Mouse (Mus musculus) urinary bladder, postnatal 14 days (tissue): Measurements from ENCODE around the gene Maats1.
"Not testable (repeated sequence)": the region's sequence is repeated elsewhere in the genome, so short reads cannot be mapped to it uniquely, and the experiment has no call there.

ENCODE experiments used
- DNase-seq: peaks from one replicate; pipeline ENCODE4 v3.0.0; 2021; ENCODE audit warnings: low spot score

Maats1 gene

DNA sequence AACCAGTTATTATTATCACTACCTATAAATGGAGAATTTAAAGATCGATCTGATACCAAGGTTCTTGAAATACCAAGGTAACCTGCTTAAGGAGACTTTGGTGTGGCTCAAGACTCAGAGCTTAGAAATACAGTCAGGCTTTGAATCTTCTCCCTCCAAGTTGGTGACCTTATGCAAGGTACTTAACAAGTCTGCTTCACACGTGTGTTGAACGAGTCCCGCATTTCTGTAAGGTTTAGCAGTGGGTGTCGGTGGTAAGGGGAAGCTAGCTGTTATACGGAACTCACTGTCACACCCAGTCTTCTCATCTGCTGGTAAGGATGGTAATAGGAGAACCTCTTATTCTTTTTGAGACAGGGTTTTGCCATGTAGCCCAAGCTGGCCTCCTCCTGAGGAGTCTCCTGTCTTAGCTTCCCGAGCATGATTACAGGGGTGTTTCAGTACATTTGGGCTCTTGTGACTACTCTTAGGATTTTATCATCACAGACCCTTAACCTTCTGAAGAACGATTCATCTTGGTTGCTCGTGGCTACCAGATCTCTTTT is 6.3 kb upstream of the Maats1 start:
- no peak for DNase-seq

DNA sequence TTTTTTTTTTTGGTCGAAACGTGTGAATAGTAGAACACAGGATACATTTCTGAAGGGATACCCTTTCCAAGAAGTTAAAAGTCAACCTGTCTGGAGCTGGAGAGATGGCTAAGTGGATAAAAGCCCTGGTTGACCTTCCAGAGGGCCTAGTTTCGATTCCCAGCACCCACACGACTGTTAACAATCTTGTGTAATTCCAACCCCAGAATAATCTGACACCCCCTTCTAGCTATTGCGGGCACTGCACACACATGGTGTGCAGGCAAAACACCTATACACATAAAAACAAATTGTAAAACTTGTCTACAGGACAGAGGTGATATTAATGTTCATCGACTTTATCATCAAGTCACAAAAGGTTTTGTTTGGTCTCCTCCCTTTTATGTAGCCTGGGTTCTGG is 5.6 kb upstream of the Maats1 start:
- no peak for DNase-seq

DNA sequence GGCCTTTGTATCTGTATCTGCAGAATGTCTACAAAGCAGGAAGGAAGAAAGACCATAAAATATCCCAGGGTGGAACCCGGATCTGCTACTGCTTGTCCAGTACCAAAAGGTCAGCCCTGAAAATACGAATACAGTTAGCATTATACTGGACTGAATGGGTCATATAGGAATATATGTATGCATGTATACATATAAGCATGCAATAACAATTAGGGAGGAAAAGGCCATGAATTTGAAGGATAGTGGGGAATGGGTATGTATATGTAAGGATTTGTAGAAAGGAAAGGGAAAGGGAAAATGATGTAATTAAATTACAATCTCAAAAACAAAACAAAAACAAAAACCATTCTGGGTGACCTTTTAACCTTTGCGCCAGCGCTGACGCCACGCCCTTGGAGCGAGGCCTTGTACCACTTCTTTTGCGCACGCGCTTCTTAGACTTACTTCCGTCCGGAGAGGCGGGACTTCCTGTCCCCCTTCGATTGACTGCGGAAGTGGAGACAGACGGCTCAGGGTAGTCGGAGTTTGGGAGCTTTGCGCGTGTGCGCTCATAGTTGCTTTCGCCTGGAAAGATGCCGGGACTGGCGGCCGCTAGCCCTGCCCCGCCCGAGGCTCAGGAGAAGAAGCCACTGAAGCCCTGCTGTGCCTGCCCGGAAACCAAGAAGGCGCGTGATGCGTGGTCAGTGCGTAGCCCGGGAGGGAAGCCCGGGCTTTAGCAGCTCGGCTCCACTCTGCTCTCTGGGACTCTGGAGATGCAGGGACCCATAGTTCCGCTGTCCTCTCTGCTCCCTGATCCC is 4.8 kb upstream of the Maats1 start, which contains the start of the genes Cox17 and Gm21987:
Cox17 (plus strand) TSS at position 463 of the 797 bp plus-strand sequence.
Gm21987 (plus strand) TSS at position 512 of the 797 bp plus-strand sequence.
- peak; percentile 93 for DNase-seq

DNA sequence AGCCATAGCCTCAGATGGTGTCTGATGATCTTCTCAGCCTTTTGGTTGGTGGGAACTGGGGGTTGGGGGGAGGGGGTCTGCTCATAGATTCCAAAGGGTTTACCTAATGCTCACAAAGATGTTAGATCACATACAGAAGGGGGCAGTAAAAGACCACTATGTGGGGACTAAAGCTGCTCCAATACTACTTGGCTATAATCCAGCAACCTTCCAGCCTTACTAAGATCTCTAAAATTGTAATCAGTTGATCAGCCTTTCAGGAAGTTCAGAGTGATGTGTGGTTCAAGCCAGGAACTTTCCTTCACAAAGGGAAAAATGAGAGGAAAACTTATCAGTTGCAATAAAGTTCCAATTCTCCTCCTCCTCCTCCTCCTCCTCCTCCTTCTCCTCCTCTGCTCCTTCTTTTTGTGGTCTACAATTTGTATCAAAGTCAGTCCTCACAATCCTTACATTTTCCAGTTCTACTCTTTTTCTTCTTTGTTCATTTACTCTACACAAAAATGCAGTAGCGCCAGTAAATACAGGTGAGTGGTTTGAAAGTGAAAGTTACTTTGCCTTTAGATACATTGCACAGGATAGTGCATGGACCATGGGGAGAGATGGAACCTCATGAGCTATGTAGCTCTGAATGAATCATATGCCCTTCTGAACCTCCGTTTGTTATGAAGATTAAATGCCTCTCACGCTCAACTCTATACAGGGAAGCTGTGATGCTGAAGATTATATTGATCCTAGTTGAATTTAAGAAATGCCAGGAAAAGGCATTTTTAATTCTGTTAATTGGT is 3.2 kb upstream of the Maats1 start:
- no peak for DNase-seq

DNA sequence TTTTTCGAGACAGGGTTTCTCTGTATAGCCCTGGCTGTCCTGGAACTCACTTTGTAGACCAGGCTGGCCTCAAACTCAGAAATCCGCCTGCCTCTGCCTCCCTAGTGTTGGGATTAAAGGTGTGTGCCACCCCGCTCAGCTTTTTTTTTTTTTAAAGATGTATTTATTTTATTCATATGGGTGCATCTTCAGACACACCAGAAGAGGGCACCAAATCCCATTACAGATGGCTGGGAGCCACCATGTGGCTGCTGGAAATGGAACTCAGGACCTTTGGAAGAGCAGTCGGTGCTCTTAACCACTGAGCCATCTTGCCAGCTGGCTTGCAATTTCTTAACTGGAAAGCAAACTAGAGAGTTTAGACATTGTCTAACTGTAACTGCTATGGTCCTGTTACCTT is 3.9 kb downstream of the Maats1 start:
- not testable (repeated sequence) for DNase-seq

DNA sequence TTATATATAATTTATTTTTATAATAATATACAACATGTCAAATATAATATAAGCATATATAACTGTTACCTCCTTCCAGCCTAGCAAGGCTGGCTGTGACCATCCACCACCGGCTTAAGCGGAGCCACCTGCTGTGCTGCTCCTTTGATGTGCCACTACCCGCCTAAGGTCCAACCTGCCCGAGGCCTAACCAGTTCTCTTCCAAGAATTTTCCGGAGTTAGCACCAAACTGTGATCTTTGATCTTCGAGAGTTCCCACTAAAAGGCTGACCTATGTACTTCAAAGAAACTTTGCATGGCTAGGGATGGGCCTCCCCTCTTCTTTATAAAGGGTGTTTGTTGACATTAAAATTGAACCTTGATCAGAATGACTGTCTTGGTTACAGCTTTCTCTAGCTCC is 7.5 kb downstream of the Maats1 start:
- no peak for DNase-seq

GRCm38 (mm10) chr16:38329340-38329739 is 12.6 kb downstream of the Maats1 start:
- DNase-seq, result no peak

DNA sequence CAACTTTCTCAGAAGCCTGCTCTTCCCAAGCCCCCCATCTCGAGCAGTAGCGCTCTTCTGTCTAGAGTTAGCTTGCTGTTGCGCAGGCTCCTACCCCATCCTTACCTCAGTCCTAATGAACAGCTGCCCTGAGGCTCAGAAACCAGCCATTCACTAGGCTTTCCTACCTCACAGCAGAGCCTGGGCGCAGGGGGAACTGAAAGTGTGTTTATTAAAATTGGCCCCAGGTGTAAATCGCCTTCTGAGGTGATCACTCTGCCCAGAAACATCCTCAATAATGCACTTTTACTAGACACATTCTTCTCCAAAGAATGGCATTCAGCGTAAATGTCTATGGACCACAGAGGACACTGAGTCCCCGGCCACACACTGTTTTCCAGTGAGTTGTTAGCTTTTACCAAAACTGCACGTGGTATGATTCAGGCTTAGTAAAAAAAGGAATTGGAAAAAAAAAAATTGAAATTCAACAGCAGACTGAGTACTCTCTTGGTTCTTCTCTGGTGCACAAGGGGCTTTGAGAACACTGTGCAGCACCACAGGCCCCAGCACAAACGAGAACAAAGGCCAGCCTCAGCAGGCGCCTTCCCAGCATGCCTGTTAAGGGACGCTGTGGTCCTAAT is 15.1 kb downstream of the Maats1 start:
- no peak for DNase-seq

DNA sequence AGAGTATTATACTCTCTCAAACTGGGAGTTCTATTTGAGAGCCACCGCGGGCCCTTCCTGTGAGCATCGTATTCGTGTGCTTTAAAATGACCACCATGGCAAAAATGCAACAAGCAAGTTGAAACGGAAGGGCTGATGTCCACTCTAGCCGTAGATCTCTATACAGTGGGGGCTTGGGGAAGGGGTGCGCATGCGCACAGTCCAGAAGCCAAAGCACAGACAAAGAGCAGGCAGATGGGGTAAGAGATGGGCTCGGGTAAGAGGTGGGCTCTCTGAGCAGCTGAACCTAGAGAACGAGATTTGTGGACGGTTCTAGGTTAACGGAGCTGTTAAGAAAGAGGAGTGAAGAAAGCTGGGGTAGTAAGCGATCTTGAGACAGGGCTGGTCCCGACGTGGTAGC is 17.6 kb downstream of the Maats1 start:
- no peak for DNase-seq

DNA sequence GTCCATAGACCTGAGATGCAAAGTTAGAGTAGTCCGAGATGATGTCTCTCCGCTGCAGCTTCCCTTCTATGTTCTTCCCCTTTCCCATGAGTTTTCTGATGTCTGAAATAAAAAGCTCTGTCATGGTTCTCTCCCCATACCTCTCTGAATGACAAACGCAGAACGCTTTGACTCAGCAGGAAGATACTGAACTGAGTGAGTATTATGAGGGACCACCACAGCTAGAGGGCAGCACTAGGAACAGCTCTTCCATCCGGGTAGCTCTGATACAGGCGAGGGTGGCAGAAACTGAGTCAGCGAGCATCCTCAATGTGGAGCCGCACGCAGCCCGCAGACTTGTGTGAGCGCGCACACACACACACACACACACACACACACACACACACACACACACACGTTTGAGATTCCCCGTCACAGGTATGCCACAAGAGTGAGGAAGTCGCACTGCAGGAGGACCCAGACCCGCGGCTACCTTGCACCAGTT is 20.4 kb downstream of the Maats1 start:
- DNase-seq, result peak; percentile 32

- DNase-seq, result no peak
Measured at GRCm38 (mm10) chr16:38319087-38319486, 22.9 kb downstream of the Maats1 start.

DNA sequence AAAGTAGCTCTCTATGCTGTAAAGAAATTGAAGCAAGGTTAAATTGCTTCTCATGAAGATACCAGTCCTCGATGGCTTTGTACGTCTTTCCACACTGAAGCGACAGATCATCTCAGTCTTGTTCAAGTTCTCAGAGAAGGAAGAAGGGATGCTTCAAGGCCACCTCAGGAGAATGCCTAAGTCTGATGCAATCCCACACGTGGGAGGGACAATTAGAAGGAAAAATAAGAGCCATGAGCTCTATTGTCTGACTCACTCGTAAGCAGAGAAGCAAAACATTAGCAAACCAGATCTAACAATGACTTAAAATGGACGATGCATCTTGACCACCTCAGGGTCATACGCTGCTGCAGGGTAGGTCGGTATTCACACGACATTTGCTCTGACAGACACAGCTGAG is 23.5 kb downstream of the Maats1 start:
- DNase-seq, result no peak

DNA sequence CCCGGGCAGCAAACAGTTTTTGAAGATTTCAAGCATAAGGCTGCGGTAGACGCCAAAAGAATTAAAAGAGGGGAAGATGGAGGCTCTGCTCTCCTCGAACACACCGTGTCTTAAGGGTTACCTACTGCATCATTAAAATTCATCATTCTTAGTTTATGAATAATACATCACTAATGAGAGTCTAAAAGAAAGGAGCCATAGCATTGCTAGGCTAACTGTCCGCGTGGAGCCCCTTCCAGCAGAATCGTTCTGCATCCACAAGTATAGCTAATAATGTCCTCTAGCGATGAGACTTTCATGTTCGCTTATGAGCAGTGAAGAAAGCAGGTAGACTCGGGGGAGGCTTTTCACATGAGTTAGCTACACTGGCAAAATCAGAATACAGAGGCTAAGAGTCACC is 33.7 kb downstream of the Maats1 start:
- DNase-seq, result no peak

DNA sequence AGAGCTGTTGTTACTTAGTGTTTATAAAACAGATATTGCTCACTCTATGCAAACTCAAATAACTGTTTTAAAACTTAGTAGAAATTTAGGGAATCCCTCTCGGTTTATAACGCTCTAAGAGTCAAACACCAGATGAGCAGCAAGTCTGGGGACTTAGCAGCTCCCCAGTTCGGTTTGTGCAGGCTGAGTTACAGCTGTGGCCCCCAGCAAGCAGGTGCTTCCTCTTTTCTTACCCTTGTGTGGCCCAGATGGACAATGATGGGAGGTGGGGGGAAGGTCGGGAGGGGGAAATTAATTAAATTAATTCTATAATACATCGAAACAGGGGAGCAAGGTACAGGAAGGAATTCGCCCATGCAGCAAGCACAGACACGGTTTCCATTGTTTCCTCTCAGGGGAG is 34.3 kb downstream of the Maats1 start:
- DNase-seq, result no peak

GRCm38 (mm10) chr16:38307221-38307605 is 34.7 kb downstream of the Maats1 start:
- DNase-seq, result no peak

DNA sequence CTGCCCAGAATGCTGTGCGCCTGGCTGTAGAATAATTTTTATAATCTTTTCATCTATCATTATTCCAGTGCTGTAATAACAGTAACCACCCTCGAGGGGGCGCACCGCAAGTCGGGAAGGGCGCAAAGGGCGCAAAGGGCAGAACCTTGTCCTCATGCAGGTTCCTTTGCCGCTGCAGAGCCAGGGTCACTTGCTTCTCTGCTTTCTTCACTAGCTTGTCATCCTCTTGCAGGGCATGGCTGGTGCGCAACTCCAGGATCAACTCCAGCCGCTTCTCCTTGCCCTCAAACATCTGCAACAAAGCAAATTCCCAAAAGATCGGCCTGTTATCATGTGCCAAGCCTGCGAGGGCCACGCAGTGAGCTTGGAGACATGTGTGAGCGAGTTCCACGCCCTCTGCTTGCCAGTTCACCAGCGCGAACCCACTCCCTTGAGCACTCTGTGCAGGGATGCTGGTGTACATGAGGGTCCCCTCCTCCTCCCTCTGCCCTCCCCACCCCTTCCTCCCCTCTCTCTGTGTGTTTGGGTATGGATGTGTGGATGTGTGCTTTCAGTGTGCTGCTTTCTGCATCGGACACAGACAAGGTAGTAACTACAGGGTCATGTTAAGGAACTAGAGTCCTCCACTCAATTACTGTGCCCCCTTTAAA is 35.2 kb downstream of the Maats1 start:
- DNase-seq, result no peak

GRCm38 (mm10) chr16:38304460-38305194 is 37.3 kb downstream of the Maats1 start:
- no peak for DNase-seq

- DNase-seq, result no peak
Measured at GRCm38 (mm10) chr16:38302367-38302766, 39.6 kb downstream of the Maats1 start.

GRCm38 (mm10) chr16:38298410-38298809 is 43.5 kb downstream of the Maats1 start:
- no peak for DNase-seq

- DNase-seq, result peak; percentile 22
Measured at GRCm38 (mm10) chr16:38295349-38295930, 46.5 kb downstream of the Maats1 start.
